9 mouse cellular contexts compared by ENCODE assay signal in genomic region chr8:115357663-115358335, GRCm38 (mm10).
DNase-seq lines count a peak whose midpoint lies in the region; ATAC-seq and TF ChIP-seq lines count a peak whose summit lies in the region.
"Had no signal": no experiment of that assay in that cellular context is flagged by ENCODE, and none has a peak within 500 bp of the region (broad histone marks: within the 10 kb centered on the region; RNA-seq: fewer than 3 reads in every experiment).

No protein-coding gene starts in this region.

- no peak overlapping the region for H3K4me3 ChIP-seq in embryonic facial prominence, embryonic 13.5 days
- no peak overlapping the region for H3K4me3 ChIP-seq in kidney, adult 2 months (ENCODE audit: insufficient read depth, low read depth, low read length)
- no peak overlapping the region for H3K4me3 ChIP-seq in neural tube, embryonic 13.5 days
- H3K4me3 ChIP-seq: embryonic facial prominence, embryonic 15.5 days had no signal

- no peak for TF ChIP-seq POLR2A in kidney, adult 2 months (IDR thresholded peaks at IDR 0.05; ENCODE audit: low read depth, low read length)

- no peak for ATAC-seq in embryonic facial prominence, embryonic 13.5 days (ENCODE audit: insufficient number of reproducible peaks, insufficient read depth, low FRiP score, low TSS enrichment, low read depth)
- ATAC-seq in neural tube, embryonic 13.5 days (ENCODE audit: low read depth) = no peak
- ATAC-seq in activated CD4-positive, CD25-positive, alpha-beta regulatory T cell, adult 4 months = no peak

- peak overlapping the region; percentile 42 for H3K4me2 ChIP-seq in embryonic facial prominence, embryonic 13.5 days
- peak overlapping the region; percentile 11; the same call in 1 of the 2 replicates for H3K4me2 ChIP-seq in neural tube, embryonic 13.5 days
- H3K4me2 ChIP-seq: embryonic facial prominence, embryonic 15.5 days had no signal

- peaks cover 21% of the 10 kb centered on the region for H3K4me1 ChIP-seq in embryonic facial prominence, embryonic 13.5 days
- no peaks in the 10 kb centered on the region for H3K4me1 ChIP-seq in kidney, adult 2 months (ENCODE audit: control insufficient read depth, insufficient read depth, low read length)
- peaks cover 22% of the 10 kb centered on the region for H3K4me1 ChIP-seq in neural tube, embryonic 13.5 days (replicated peaks)

- no peak for TF ChIP-seq CTCF in kidney, adult 2 months (conservative IDR thresholded peaks at IDR 0.05; ENCODE audit: insufficient read depth, insufficient read length, low read depth, low read length)

- no peaks in the 10 kb centered on the region; the same call in 1 of the 2 replicates for H3K27me3 ChIP-seq in embryonic facial prominence, embryonic 13.5 days
- H3K27me3 ChIP-seq in kidney, adult 2 months (replicated peaks; ENCODE audit: control insufficient read depth, insufficient read depth, low read length) = no peaks in the 10 kb centered on the region
- H3K27me3 ChIP-seq in neural tube, embryonic 13.5 days = peaks cover 3% of the 10 kb centered on the region; the same call in 1 of the 2 replicates

- intact Hi-C loops in left cerebral cortex, postnatal 4 days (cut with DNase I) = no loop called here

- no peaks in the 10 kb centered on the region; the same call in 1 of the 2 replicates for H3K36me3 ChIP-seq in embryonic facial prominence, embryonic 13.5 days
- H3K36me3 ChIP-seq in kidney, adult 2 months (ENCODE audit: control insufficient read depth, insufficient read depth, low read length) = no peaks in the 10 kb centered on the region
- H3K36me3 ChIP-seq in neural tube, embryonic 13.5 days = no peaks in the 10 kb centered on the region
- H3K36me3 ChIP-seq: embryonic facial prominence, embryonic 15.5 days had no signal

- 40% methylated on average over 16 of the region's 16 CpGs for WGBS in embryonic facial prominence, embryonic 13.5 days
- WGBS in kidney, adult 2 months = 42% methylated on average over 16 of the region's 16 CpGs
- WGBS in neural tube, embryonic 13.5 days = 42% methylated on average over 16 of the region's 16 CpGs

- peak; percentile 7 for DNase-seq in left cerebral cortex, postnatal 4 days
- no peak for DNase-seq in left cerebral cortex, adult 18-20 months (ENCODE audit: low spot score in 2 of 2)
- DNase-seq in kidney, adult 2 months = peak; percentile 12
- DNase-seq in layer of hippocampus, adult 9-11 months = no peak
- DNase-seq in left cerebral cortex, adult 8-10 months (ENCODE audit: low spot score in 2 of 2) = no peak

- 0 out of 2 replicates have a peak overlapping the region, but pooled peaks have one; percentile 32 for H3K9ac ChIP-seq in embryonic facial prominence, embryonic 13.5 days
- H3K9ac ChIP-seq in neural tube, embryonic 13.5 days = no peak overlapping the region
- H3K9ac ChIP-seq: embryonic facial prominence, embryonic 15.5 days had no signal

- peaks cover 10% of the 10 kb centered on the region for H3K9me3 ChIP-seq in embryonic facial prominence, embryonic 13.5 days
- H3K9me3 ChIP-seq in neural tube, embryonic 13.5 days = 0 out of 2 replicates have a peak, but pooled peaks cover 4% of the 10 kb centered on the region
- H3K9me3 ChIP-seq: embryonic facial prominence, embryonic 15.5 days had no signal

- H3K27ac ChIP-seq in embryonic facial prominence, embryonic 13.5 days = no peak overlapping the region
- no peak overlapping the region for H3K27ac ChIP-seq in kidney, adult 2 months (ENCODE audit: insufficient read depth, low read depth, low read length)
- H3K27ac ChIP-seq in neural tube, embryonic 13.5 days (replicated peaks) = no peak overlapping the region
- H3K27ac ChIP-seq: embryonic facial prominence, embryonic 15.5 days had no signal

Comparison
In these comparisons a context has a peak if more than half of its experiments do, and no peak if none do; other contexts are left out.
1. DNase-seq: peak in left cerebral cortex, postnatal 4 days (single experiment) and kidney, adult 2 months (single experiment); none in left cerebral cortex, adult 18-20 months (0 of 2), layer of hippocampus, adult 9-11 months (single experiment) and left cerebral cortex, adult 8-10 months (0 of 2).